Mouse (Mus musculus) liver, adult 2 months (tissue): ENCODE results near the gene Bmp8a. TPM values are rescaled to one million over a fixed set of nuclear protein-coding genes. Genes with fewer than 3 reads are reported as not detected.

Experiments used
- DNase-seq: peaks from one replicate; pipeline ENCODE4 v3.0.0-alpha.2; 2011; ENCODE audit warnings: low read depth, low spot score; ENCODE audit errors: extremely low read depth
- H3K27ac ChIP-seq: fragments of 200-500 bp; replicated peaks from 2 replicates; pipeline ENCODE4 v1.5.1; 2012; ENCODE audit warnings: low read depth, mild to moderate bottlenecking, control low read depth, inconsistent platforms, low read length; ENCODE audit not compliant: insufficient read depth
- H3K27me3 ChIP-seq: fragments of 200-500 bp; 2 replicates; pipeline ENCODE4 v1.6.1; 2012; ENCODE audit warnings: mild to moderate bottlenecking, moderate library complexity, low read length, inconsistent platforms; ENCODE audit not compliant: control insufficient read depth, insufficient read depth
- H3K36me3 ChIP-seq: fragments of 200-500 bp; 2 replicates; pipeline ENCODE4 v1.6.1; 2012; ENCODE audit warnings: low read length, inconsistent platforms; ENCODE audit not compliant: control insufficient read depth, insufficient read depth
- H3K4me1 ChIP-seq: fragments of 200-500 bp; 2 replicates; pipeline ENCODE4 v1.6.1; 2011; ENCODE audit warnings: low read length; ENCODE audit not compliant: control insufficient read depth, insufficient read depth
- H3K4me3 ChIP-seq: fragments of 200-500 bp; 2 replicates; pipeline ENCODE4 v1.5.1; 2011; ENCODE audit warnings: low read depth, mild to moderate bottlenecking, control low read depth, low read length, moderate library complexity; ENCODE audit not compliant: insufficient read depth
- H3K79me2 ChIP-seq: fragments of 200-500 bp; 2 replicates; pipeline ENCODE4 v1.6.1; 2012; ENCODE audit warnings: inconsistent platforms, mild to moderate bottlenecking, low read length, moderate library complexity; ENCODE audit not compliant: control insufficient read depth, insufficient read depth
- H3K9ac ChIP-seq: fragments of 200-500 bp; 2 replicates; pipeline ENCODE4 v1.6.1; 2012; ENCODE audit warnings: low read depth, mild to moderate bottlenecking, control low read depth, inconsistent platforms, low read length
- CTCF ChIP-seq: fragments of 200-500 bp; IDR thresholded peaks from 2 replicates; pipeline ENCODE4 v1.5.1; 2011; ENCODE audit warnings: low read depth, low read length, control low read depth
- POLR2A ChIP-seq: fragments of 200-500 bp; IDR thresholded peaks from 2 replicates; pipeline ENCODE4 v1.6.1; 2011; ENCODE audit warnings: low read length, control low read depth; ENCODE audit not compliant: insufficient read depth; ENCODE audit errors: extremely low read depth
- WGBS: fragments of 180-500 bp; shearing (Covaris S2); methylation state at CpG from one replicate; pipeline ENCODE4 v1.1.7; 2018; 5-methylcytosine and 5-hydroxymethylcytosine counted together
- polyA plus RNA-seq: library from polyadenylated mRNA; depleted of rRNA; stranded (reverse); fragments of >200 nt; gene quantifications from 2 replicates; pipeline ENCODE4 v1.2.3, GENCODE M21; 2012
- total RNA-seq: library from RNA; depleted of rRNA; stranded (reverse); fragments of >200 nt; gene quantifications from 2 replicates; pipeline ENCODE4 v1.2.3, GENCODE M21; 2014

The Bmp8a gene
- total and polyA plus RNA-seq, 2 experiments, result not detected

DNA sequence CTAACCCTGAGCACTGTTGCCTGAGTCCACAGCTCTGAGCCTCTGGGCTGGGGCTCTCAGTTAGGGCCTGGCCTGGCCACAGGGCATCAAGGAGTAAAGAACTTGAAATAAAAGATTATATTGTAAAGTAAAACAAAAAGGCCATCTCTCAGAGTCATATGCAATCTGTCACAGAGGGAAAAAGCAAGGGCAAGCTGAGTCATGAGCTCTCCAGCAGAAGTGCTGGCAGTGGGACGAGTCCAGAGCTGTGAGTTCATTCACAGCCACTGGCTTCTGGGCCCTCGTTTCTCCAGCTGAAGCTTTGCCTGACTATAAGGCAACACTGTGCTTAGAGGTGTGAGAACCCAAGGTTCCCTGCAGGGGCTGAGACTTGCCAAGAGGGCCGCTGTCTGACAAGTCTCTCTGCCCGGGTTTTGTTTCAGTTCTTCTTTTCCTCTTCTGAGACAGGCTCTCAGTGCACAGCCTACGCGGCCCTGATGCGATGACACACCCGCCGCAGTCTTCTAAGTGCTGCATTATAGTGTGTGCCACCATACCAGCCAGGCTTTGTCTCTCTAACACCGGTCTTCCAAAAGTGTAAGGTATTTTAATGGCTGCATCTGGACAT is 10.3 kb upstream of the Bmp8a start:
- no peak for TF ChIP-seq CTCF
- TF ChIP-seq POLR2A, result no peak
- 89% methylated on average over 10 of the region's 10 CpGs for WGBS
- no peak overlapping the region for H3K27ac ChIP-seq
- H3K79me2 ChIP-seq, result no peaks in the 10 kb centered on the region
- H3K9ac ChIP-seq, result no peak overlapping the region
- peaks cover 60% of the 10 kb centered on the region for H3K36me3 ChIP-seq
- DNase-seq, result no peak
- H3K27me3 ChIP-seq, result no peaks in the 10 kb centered on the region
- H3K4me1 ChIP-seq, result no peaks in the 10 kb centered on the region
- H3K4me3 ChIP-seq, result no peak overlapping the region

DNA sequence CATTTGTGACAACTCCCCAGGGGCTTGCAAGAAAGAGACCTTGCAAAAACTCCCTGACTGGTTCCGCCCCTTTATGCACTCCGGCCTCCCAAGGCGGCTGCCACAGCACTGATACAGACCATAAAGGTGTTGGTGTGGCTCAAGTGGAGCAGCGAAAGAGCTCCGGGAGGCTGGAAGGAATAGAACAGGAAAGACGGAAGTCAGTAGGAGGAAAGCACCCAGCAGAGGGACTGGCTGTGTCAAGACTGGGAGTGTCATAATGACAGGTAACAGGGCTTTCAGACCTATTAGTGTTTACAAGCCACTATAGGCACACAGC is 378 bp upstream of the Bmp8a start:
- Histone ChIP-seq H3K27me3 (peaks cover 15% of the 10 kb centered on the region), H3K9ac (no peak overlapping the region), H3K36me3 (no peaks in the 10 kb centered on the region), H3K27ac (no peak overlapping the region), H3K4me3 (peak overlapping the region; percentile 68; the same call in 1 of the 2 replicates), H3K4me1 (peaks cover 2% of the 10 kb centered on the region; the same call in 1 of the 2 replicates), H3K79me2 (no peaks in the 10 kb centered on the region)
- WGBS, result 12% methylated on average over 6 of the region's 6 CpGs
- DNase-seq, result no peak
- TF ChIP-seq CTCF (no peak), POLR2A (no peak)

DNA sequence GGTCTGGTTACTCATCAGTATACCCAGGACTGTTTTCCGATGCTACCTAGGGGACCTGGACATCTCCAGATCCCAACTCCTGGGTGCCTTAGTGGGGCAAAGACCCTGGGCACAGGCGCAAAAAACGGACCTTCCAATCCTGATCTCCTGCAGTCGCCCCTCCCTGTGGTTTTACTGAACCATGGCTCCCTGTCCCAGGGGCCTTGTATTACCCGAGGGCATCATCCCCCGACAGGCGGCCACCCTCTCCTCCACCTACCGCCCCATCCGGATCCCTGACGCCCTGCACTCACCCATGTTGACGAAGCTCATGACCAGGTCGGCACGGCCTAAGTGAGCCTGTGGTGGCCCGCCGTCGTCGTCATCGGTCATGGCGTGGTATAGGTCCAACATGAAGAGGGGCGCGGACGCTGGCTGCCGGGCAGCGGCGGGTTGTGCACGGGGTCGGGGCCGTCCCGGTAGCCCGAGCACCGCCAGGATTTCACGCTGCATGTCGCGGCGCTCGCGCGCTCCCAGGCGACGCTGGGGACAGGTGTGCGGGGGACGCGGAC is 886 bp downstream of the Bmp8a start:
- Histone ChIP-seq H3K36me3 (no peaks in the 10 kb centered on the region), H3K27me3 (peaks cover 15% of the 10 kb centered on the region), H3K79me2 (no peaks in the 10 kb centered on the region), H3K4me1 (peaks cover 2% of the 10 kb centered on the region; the same call in 1 of the 2 replicates), H3K4me3 (peak overlapping the region; percentile 68; the same call in 1 of the 2 replicates), H3K27ac (no peak overlapping the region), H3K9ac (0 out of 2 replicates have a peak overlapping the region, but pooled peaks have one; percentile 1)
- WGBS, result 4% methylated on average over 43 of the region's 43 CpGs
- TF ChIP-seq CTCF, result no peak
- TF ChIP-seq POLR2A, result no peak
- DNase-seq, result no peak

DNA sequence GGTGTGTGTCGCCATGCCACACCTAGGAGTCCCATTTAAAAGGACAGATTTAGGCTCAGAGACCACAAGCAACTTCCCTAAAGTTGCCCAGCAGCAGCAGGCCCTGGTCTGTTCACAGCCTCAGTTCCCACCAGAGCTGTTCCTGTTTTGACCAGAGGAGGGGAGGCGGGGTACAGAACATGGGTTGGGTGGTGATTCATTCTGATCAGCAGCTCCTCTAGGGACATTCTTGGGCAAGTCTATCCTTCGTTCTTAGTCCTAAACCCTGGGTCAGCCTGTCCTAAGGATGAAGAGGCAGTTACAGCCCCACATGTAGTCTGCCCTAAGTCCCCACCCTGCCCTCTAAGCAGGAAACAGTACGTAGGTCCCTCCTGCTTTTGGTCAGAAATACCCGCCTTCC is 2.8 kb downstream of the Bmp8a start:
- H3K79me2 ChIP-seq, result no peaks in the 10 kb centered on the region
- no peak overlapping the region for H3K4me3 ChIP-seq
- H3K4me1 ChIP-seq, result peaks cover 2% of the 10 kb centered on the region; the same call in 1 of the 2 replicates
- H3K27ac ChIP-seq, result no peak overlapping the region
- DNase-seq, result no peak
- TF ChIP-seq POLR2A (no peak), CTCF (no peak)
- no peaks in the 10 kb centered on the region for H3K36me3 ChIP-seq
- H3K9ac ChIP-seq, result no peak overlapping the region
- 85% methylated on average over 5 of the region's 5 CpGs for WGBS
- H3K27me3 ChIP-seq, result peaks cover 15% of the 10 kb centered on the region

DNA sequence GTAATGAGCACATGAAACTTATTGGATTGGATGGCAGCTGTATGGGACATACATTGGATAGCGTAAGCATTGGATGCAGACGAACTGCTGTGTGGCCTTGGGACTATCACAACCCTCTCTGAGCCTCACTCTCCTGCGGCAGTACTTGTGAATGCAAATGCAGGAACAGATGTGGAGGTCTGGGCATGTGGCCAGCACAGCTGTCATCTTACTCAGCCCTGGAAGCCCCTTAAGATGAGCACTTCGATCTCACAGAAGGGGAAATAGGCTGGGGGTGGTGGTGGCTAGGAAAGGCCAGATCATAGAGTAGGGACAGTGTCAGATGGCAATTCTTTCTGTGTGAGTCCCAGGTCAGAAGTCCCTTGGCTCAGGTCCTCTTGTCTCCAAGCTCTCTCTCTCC is 5.4 kb downstream of the Bmp8a start:
- no peaks in the 10 kb centered on the region for H3K36me3 ChIP-seq
- H3K4me3 ChIP-seq, result no peak overlapping the region
- peaks cover 2% of the 10 kb centered on the region; the same call in 1 of the 2 replicates for H3K4me1 ChIP-seq
- TF ChIP-seq CTCF, result no peak
- TF ChIP-seq POLR2A, result no peak
- 89% methylated on average over 4 of the region's 4 CpGs for WGBS
- H3K27me3 ChIP-seq, result peaks cover 7% of the 10 kb centered on the region
- no peaks in the 10 kb centered on the region for H3K79me2 ChIP-seq
- no peak overlapping the region for H3K27ac ChIP-seq
- no peak overlapping the region for H3K9ac ChIP-seq
- no peak for DNase-seq
